Mouse (Mus musculus): ENCODE data around the gene Obp2b. TPM values are rescaled to one million over a fixed set of nuclear protein-coding genes. Genes with fewer than 3 reads are reported as not detected.

Gene Obp2b
- polyA plus RNA-seq, 1 experiment from 2014 or later = not detected

DNA sequence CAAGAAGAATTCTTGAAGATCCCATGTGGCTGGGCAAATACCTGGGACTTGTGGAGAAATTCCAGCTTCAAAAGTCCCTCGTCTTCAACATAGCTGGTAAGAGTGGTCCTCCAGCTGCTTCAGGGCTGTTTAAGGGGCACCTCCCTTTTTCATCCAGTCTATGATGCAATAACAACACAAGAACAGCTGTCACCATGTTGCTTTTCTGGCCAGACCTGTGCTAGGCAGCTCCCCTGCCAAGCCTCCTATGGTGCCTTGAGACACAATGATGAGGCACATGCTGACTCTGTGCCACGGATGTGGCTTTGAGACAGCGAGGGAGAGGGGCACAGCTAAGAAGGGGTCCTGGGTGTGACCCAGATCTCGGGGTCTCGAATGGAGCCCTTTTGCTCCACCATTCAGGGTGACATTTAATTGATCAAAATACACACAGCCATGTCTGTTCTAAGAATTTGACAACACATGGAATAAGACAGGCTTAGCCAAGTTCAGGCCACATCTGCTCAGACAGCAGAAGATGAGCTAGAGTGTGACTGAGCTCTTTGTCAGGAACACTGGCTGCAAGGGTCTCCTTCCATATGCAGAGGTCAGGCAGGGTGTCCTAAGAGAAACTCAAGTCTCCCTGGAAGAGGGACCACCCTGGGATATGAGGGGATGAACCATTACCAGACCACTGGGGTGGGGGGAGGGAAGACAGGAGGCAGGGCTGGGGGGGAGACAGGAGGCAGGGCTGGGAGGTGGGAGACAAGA, 48.9 kb downstream of the Obp2b start:
- Histone ChIP-seq H3K4me3 (no peak overlapping the region), H3K36me3 (replicated peaks) (no peaks in the 10 kb centered on the region), H3K27ac (replicated peaks) (no peak overlapping the region), H3K9me3 (no peaks in the 10 kb centered on the region), H3K4me1 (peaks cover 14% of the 10 kb centered on the region), H3K27me3 (replicated peaks; ENCODE audit: low read depth, poor library complexity, severe bottlenecking) (no peaks in the 10 kb centered on the region)
- 76% methylated on average over 5 of the region's 5 CpGs for WGBS
- DNase-seq (ENCODE audit: low spot score) = peak; percentile 14

DNA sequence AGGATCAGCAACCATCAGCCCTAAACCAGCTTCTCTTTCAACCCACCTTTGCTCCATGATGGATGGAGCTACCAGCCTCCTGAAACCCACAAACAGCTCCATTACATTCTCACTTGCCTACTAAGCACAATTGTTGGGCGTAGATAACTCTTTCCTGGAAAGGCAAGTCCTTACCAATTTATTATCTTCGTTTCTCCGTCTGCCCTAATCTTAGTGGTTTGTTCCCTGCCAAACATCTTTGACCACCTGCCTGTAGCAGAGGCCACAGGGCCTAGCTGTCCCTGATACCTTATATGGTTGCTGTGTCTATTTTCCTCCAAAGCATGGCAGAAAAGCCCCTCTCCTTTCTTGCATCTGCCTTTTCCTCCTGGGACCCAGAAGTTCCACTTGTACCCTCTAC, 52.3 kb downstream of the Obp2b start:
- H3K9me3 ChIP-seq = no peaks in the 10 kb centered on the region

More for the DNA sequence above, 52.3 kb downstream of the Obp2b start:
- H3K27ac ChIP-seq (replicated peaks) = no peak overlapping the region
- peaks cover 14% of the 10 kb centered on the region for H3K4me1 ChIP-seq
- H3K27me3 ChIP-seq (replicated peaks; ENCODE audit: low read depth, poor library complexity, severe bottlenecking) = no peaks in the 10 kb centered on the region
- no peak for DNase-seq (ENCODE audit: low spot score)
- 84% methylated on average over 3 of the region's 3 CpGs for WGBS
- no peak overlapping the region for H3K4me3 ChIP-seq
- H3K36me3 ChIP-seq (replicated peaks) = no peaks in the 10 kb centered on the region

Other genes with a start within 250 kb of the Obp2b start
- not detected in 2 replicates for gene Lcn12, start 243.1 kb upstream of the Obp2b start, polyA plus RNA-seq (2016; fragmentation: Nextera tagmentation; extraction: Ambion mirVana)
- gene Fbxw5, start 236.3 kb upstream of the Obp2b start, polyA plus RNA-seq (2016; fragmentation: Nextera tagmentation; extraction: Ambion mirVana) = 87.9 and 92.2 TPM in 2 replicates
- gene C8g, start 235.3 kb upstream of the Obp2b start, polyA plus RNA-seq (2016; fragmentation: Nextera tagmentation; extraction: Ambion mirVana) = 6.1 and 6.7 TPM in 2 replicates
- gene Traf2, start 190.1 kb upstream of the Obp2b start, polyA plus RNA-seq (2016; fragmentation: Nextera tagmentation; extraction: Ambion mirVana) = 39.9 and 40.1 TPM in 2 replicates
- gene Edf1, start 179.2 kb upstream of the Obp2b start, polyA plus RNA-seq (2016; fragmentation: Nextera tagmentation; extraction: Ambion mirVana) = 310 and 316 TPM in 2 replicates
- 1.9 and 7.7 TPM in 2 replicates for gene Mamdc4, start 162.2 kb upstream of the Obp2b start, polyA plus RNA-seq (2016; fragmentation: Nextera tagmentation; extraction: Ambion mirVana)
- gene Phpt1, start 161.8 kb upstream of the Obp2b start, polyA plus RNA-seq (2016; fragmentation: Nextera tagmentation; extraction: Ambion mirVana) = 146 and 155 TPM in 2 replicates
- gene Ajm1, start 155.3 kb upstream of the Obp2b start, polyA plus RNA-seq (2016; fragmentation: Nextera tagmentation; extraction: Ambion mirVana) = 0.05 and 0.16 TPM in 2 replicates
- 77.1 and 78.2 TPM in 2 replicates for gene Rabl6, start 128.5 kb upstream of the Obp2b start, polyA plus RNA-seq (2016; fragmentation: Nextera tagmentation; extraction: Ambion mirVana)
- 0.10 and 0.11 TPM in 2 replicates for gene Ccdc183, start 119.3 kb upstream of the Obp2b start, polyA plus RNA-seq (2016; fragmentation: Nextera tagmentation; extraction: Ambion mirVana)
- gene Tmem141, start 115.0 kb upstream of the Obp2b start, polyA plus RNA-seq (2016; fragmentation: Nextera tagmentation; extraction: Ambion mirVana) = 16.6 and 17.2 TPM in 2 replicates
- 0.49 and 0.57 TPM in 2 replicates for gene Fcna, start 109.0 kb upstream of the Obp2b start, polyA plus RNA-seq (2016; fragmentation: Nextera tagmentation; extraction: Ambion mirVana)
- 0.24 TPM in 1 of 2 replicates, not detected in the other for gene Lcn8, start 83.9 kb upstream of the Obp2b start, polyA plus RNA-seq (2016; fragmentation: Nextera tagmentation; extraction: Ambion mirVana)
- gene Lcn5, start 79.1 kb upstream of the Obp2b start, polyA plus RNA-seq (2016; fragmentation: Nextera tagmentation; extraction: Ambion mirVana) = not detected in 2 replicates
- not detected in 2 replicates for gene Lcn6, start 60.2 kb upstream of the Obp2b start, polyA plus RNA-seq (2016; fragmentation: Nextera tagmentation; extraction: Ambion mirVana)
- not detected in 2 replicates for gene Lcn10, start 54.3 kb upstream of the Obp2b start, polyA plus RNA-seq (2016; fragmentation: Nextera tagmentation; extraction: Ambion mirVana)
- not detected in 2 replicates for gene Obp2a, start 37.0 kb upstream of the Obp2b start, polyA plus RNA-seq (2016; fragmentation: Nextera tagmentation; extraction: Ambion mirVana)
- 80.3 and 82.0 TPM in 2 replicates for gene Bmyc, start 30.3 kb upstream of the Obp2b start, polyA plus RNA-seq (2016; fragmentation: Nextera tagmentation; extraction: Ambion mirVana)
- not detected in 2 replicates for gene Lcn3, start 28.6 kb downstream of the Obp2b start, polyA plus RNA-seq (2016; fragmentation: Nextera tagmentation; extraction: Ambion mirVana)
- not detected in 2 replicates for gene Lcn11, start 40.0 kb downstream of the Obp2b start, polyA plus RNA-seq (2016; fragmentation: Nextera tagmentation; extraction: Ambion mirVana)
- not detected in 2 replicates for gene Gm13539, start 45.2 kb downstream of the Obp2b start, polyA plus RNA-seq (2016; fragmentation: Nextera tagmentation; extraction: Ambion mirVana)
- gene Glt6d1, start 78.8 kb downstream of the Obp2b start, polyA plus RNA-seq (2016; fragmentation: Nextera tagmentation; extraction: Ambion mirVana) = not detected in 2 replicates
- gene Lcn9, start 86.1 kb downstream of the Obp2b start, polyA plus RNA-seq (2016; fragmentation: Nextera tagmentation; extraction: Ambion mirVana) = not detected in 2 replicates
- gene Sohlh1, start 110.2 kb downstream of the Obp2b start, polyA plus RNA-seq (2016; fragmentation: Nextera tagmentation; extraction: Ambion mirVana) = not detected in 2 replicates
- gene Kcnt1, start 126.7 kb downstream of the Obp2b start, polyA plus RNA-seq (2016; fragmentation: Nextera tagmentation; extraction: Ambion mirVana) = 0.10 and 0.23 TPM in 2 replicates
- 36.1 and 41.9 TPM in 2 replicates for gene Camsap1, start 246.3 kb downstream of the Obp2b start, polyA plus RNA-seq (2016; fragmentation: Nextera tagmentation; extraction: Ambion mirVana)

All from embryonic facial prominence, embryonic 10.5 days (tissue).